Mouse (Mus musculus): Measurements from ENCODE around the gene Wrap73. TPM values are rescaled to one million over a fixed set of nuclear protein-coding genes. Genes with fewer than 3 reads are reported as not detected.
A peak's percentile ranks its signal among the peaks of the same experiment; 100 is the strongest.

The Wrap73 gene
- total and polyA plus RNA-seq, 3 experiments = 32.1 to 77.6 (median 49.3) TPM

- peaks cover 21 to 67% of the 10 kb centered on the region in 2 experiments for H3K4me1 ChIP-seq (ENCODE audit: control insufficient read depth in 1 of 2, insufficient read depth in 2 of 2)
- no peak overlapping the region for H3K4me3 ChIP-seq (replicated peaks in 1 of 3; ENCODE audit: low read depth in 2 of 3, low read length in 2 of 3, poor library complexity in 1 of 3)
- TF ChIP-seq BHLHE40 (IDR thresholded peaks at IDR 0.05; ENCODE audit: low read depth, low read length) (peak; percentile 91), TCF12 (IDR thresholded peaks at IDR 0.05; ENCODE audit: low read depth, low read length) (peak; percentile 39; the same call in 1 of the 2 replicates), MAX (IDR thresholded peaks at IDR 0.05; ENCODE audit: low read length) (no peak), RAD21 (IDR thresholded peaks at IDR 0.05; ENCODE audit: low read depth, low read length) (no peak; the same call in 1 of the 2 replicates), CHD1 (IDR thresholded peaks at IDR 0.05; ENCODE audit: low read depth, low read length) (no peak), POLR2AphosphoS2 (IDR thresholded peaks at IDR 0.05; ENCODE audit: low read depth, low read length) (no peak), MAZ (IDR thresholded peaks at IDR 0.05; ENCODE audit: low read depth, low read length) (no peak), MAFK (IDR thresholded peaks at IDR 0.05; ENCODE audit: insufficient replicate concordance, low read length) (no peak), ZKSCAN1 (IDR thresholded peaks at IDR 0.05; ENCODE audit: borderline replicate concordance, low read depth, low read length) (no peak), CTCF (conservative IDR thresholded peaks at IDR 0.05 in 1 of 2, IDR thresholded peaks at IDR 0.05 in 1 of 2; ENCODE audit: low read depth in 2 of 2, low read length in 2 of 2) (no peak), SMC3 (IDR thresholded peaks at IDR 0.05; ENCODE audit: low read depth, low read length) (no peak), KAT2A (IDR thresholded peaks at IDR 0.05; ENCODE audit: insufficient replicate concordance, low read length) (no peak), ETS1 (conservative IDR thresholded peaks at IDR 0.05; ENCODE audit: low read depth, low read length) (peak; percentile 58), ZNF384 (IDR thresholded peaks at IDR 0.05; ENCODE audit: low read depth, low read length) (no peak), TBP (conservative IDR thresholded peaks at IDR 0.05; ENCODE audit: low read depth, low read length) (0 out of 2 replicates have a peak, but pooled peaks have one; percentile 45), USF1 (IDR thresholded peaks at IDR 0.05; ENCODE audit: low read depth, low read length) (no peak), JUND (conservative IDR thresholded peaks at IDR 0.05; ENCODE audit: low read depth, low read length) (peak; percentile 83), JUN (IDR thresholded peaks at IDR 0.05; ENCODE audit: insufficient read depth, low read depth, low read length) (peak; percentile 76), POLR2A (IDR thresholded peaks at IDR 0.05; ENCODE audit: low read depth, low read length) (peak; percentile 43; the same call in 1 of the 2 replicates), NRF1 (IDR thresholded peaks at IDR 0.05; ENCODE audit: low read depth, low read length) (no peak), CHD2 (IDR thresholded peaks at IDR 0.05; ENCODE audit: low read length) (no peak), E2F4 (IDR thresholded peaks at IDR 0.05; ENCODE audit: insufficient replicate concordance, low read depth, low read length) (no peak), SIN3A (IDR thresholded peaks at IDR 0.05; ENCODE audit: low read length) (peak; percentile 12; the same call in 1 of the 2 replicates), RCOR1 (conservative IDR thresholded peaks at IDR 0.05; ENCODE audit: low read depth, low read length) (no peak), ZMIZ1 (IDR thresholded peaks at IDR 0.05; ENCODE audit: low read depth, low read length) (no peak), HCFC1 (IDR thresholded peaks at IDR 0.05; ENCODE audit: low read depth, low read length) (no peak), MEF2A (IDR thresholded peaks at IDR 0.05; ENCODE audit: borderline replicate concordance, low read depth, low read length) (peak; percentile 64), NELFE (IDR thresholded peaks at IDR 0.05; ENCODE audit: low read depth, low read length) (no peak), MXI1 (IDR thresholded peaks at IDR 0.05; ENCODE audit: low read depth, low read length) (no peak), GABPA (IDR thresholded peaks at IDR 0.05; ENCODE audit: insufficient replicate concordance, low read depth, low read length) (no peak), USF2 (conservative IDR thresholded peaks at IDR 0.05; ENCODE audit: low read depth, low read length) (no peak), PAX5 (IDR thresholded peaks at IDR 0.05; ENCODE audit: low read length) (no peak), IRF4 (IDR thresholded peaks at IDR 0.05; ENCODE audit: low read depth, low read length) (peak; percentile 95), MYC (IDR thresholded peaks at IDR 0.05; ENCODE audit: low read depth, low read length) (no peak), ZC3H11A (IDR thresholded peaks at IDR 0.05; ENCODE audit: low read depth, low read length) (no peak), UBTF (IDR thresholded peaks at IDR 0.05; ENCODE audit: low read depth, low read length) (no peak), ELF1 (IDR thresholded peaks at IDR 0.05; ENCODE audit: low read depth, low read length) (no peak; the same call in 1 of the 2 replicates), EP300 (IDR thresholded peaks at IDR 0.05; ENCODE audit: low read length) (peak; percentile 85)
- peaks cover 23% of the 10 kb centered on the region for H3K79me2 ChIP-seq (replicated peaks; ENCODE audit: control insufficient read depth, extremely low read depth, insufficient read depth, poor library complexity, severe bottlenecking)
- peaks cover 1% of the 10 kb centered on the region for H3K27me3 ChIP-seq (replicated peaks)
- dilution Hi-C loops (cut with MboI; ENCODE audit: extremely low pct_ligation_motif_present, extremely low pct_unique_long_range_greater_than_20kb, low sequenced_read_pairs) (no loop called here), in situ Hi-C loops (cut with MboI; ENCODE audit: low pct_ligation_motif_present, low pct_unique_long_range_greater_than_20kb, low sequenced_read_pairs) (loop anchor here (25.0 kb wide), 1 partner anchor 805 kb away; the partner anchor contains the start of gene Tnfrsf14)
- peak; percentile 75 for DNase-seq (ENCODE audit: extremely low read depth)
- no peaks in the 10 kb centered on the region for H3K36me3 ChIP-seq (replicated peaks in 1 of 2; ENCODE audit: control insufficient read depth in 1 of 2, insufficient read depth in 1 of 2, low read length in 1 of 2)
- H3K9me3 ChIP-seq (replicated peaks; ENCODE audit: low read length) = no peaks in the 10 kb centered on the region
- peak overlapping the region; percentile 92 for H3K27ac ChIP-seq (ENCODE audit: insufficient read depth, low read depth)
- no peak overlapping the region for H3K9ac ChIP-seq (ENCODE audit: insufficient read depth, low read depth)
- H3K4me2 ChIP-seq (ENCODE audit: insufficient read depth, low read depth, poor library complexity, severe bottlenecking) = peak overlapping the region; percentile 76
These were observed 10.3 kb upstream of the Wrap73 start for GRCm38 (mm10) chr4:154131894-154132293.
